Mouse (Mus musculus): ENCODE data around the gene Gpc5. TPM values are rescaled to one million over a fixed set of nuclear protein-coding genes. Genes with fewer than 3 reads are reported as not detected.

Gpc5 gene
- polyA plus RNA-seq, 1 experiment from 2014 or later: 0.29 TPM

GRCm38 (mm10) chr14:116494285-116494850 is 1402.4 kb downstream of the Gpc5 start:
- no peak overlapping the region for H3K4me2 ChIP-seq
- H3K4me1 ChIP-seq (ENCODE audit: insufficient read depth): no peaks in the 10 kb centered on the region
- no peaks in the 10 kb centered on the region for H3K9me3 ChIP-seq (ENCODE audit: low read depth, low read length)
- no peak overlapping the region for H3K27ac ChIP-seq (ENCODE audit: low read depth)
- no peaks in the 10 kb centered on the region for H3K27me3 ChIP-seq (ENCODE audit: insufficient read depth, low read length)
- no peaks in the 10 kb centered on the region for H3K36me3 ChIP-seq (ENCODE audit: insufficient read depth)
- ATAC-seq (ENCODE audit: insufficient read depth): no peak
- no peak for TF ChIP-seq CTCF (IDR thresholded peaks at IDR 0.05; ENCODE audit: low read depth)
- 58% methylated on average over 1 of the region's 1 CpGs for WGBS
- DNase-seq: no peak
- H3K9ac ChIP-seq: no peak overlapping the region
- no peak overlapping the region for H3K4me3 ChIP-seq (ENCODE audit: low read depth, low read length)

- WGBS: 49% methylated on average over 3 of the region's 3 CpGs
These were observed 1446.2 kb downstream of the Gpc5 start for GRCm38 (mm10) chr14:116538216-116538615.

GRCm38 (mm10) chr14:116543746-116544145 is 1451.7 kb downstream of the Gpc5 start:
- no peak overlapping the region for H3K27ac ChIP-seq (ENCODE audit: low read depth)
- H3K9me3 ChIP-seq (ENCODE audit: low read depth, low read length): no peaks in the 10 kb centered on the region
- no peak overlapping the region for H3K9ac ChIP-seq
- TF ChIP-seq CTCF (IDR thresholded peaks at IDR 0.05; ENCODE audit: low read depth): no peak
- no peak overlapping the region for H3K4me3 ChIP-seq (ENCODE audit: low read depth, low read length)
- no peaks in the 10 kb centered on the region for H3K36me3 ChIP-seq (ENCODE audit: insufficient read depth)
- no peaks in the 10 kb centered on the region for H3K27me3 ChIP-seq (ENCODE audit: insufficient read depth, low read length)
- ATAC-seq (ENCODE audit: insufficient read depth): no peak
- no peaks in the 10 kb centered on the region for H3K4me1 ChIP-seq (ENCODE audit: insufficient read depth)
- H3K4me2 ChIP-seq: no peak overlapping the region
- DNase-seq: no peak

More at GRCm38 (mm10) chr14:116538216-116538615, 1446.2 kb downstream of the Gpc5 start:
- ATAC-seq (ENCODE audit: insufficient read depth) (no peak), DNase-seq (peak; percentile 10)
- TF ChIP-seq CTCF (IDR thresholded peaks at IDR 0.05; ENCODE audit: low read depth): no peak
- Histone ChIP-seq H3K4me3 (ENCODE audit: low read depth, low read length) (no peak overlapping the region), H3K9ac (no peak overlapping the region), H3K9me3 (ENCODE audit: low read depth, low read length) (no peaks in the 10 kb centered on the region), H3K4me2 (no peak overlapping the region), H3K4me1 (ENCODE audit: insufficient read depth) (no peaks in the 10 kb centered on the region), H3K27me3 (ENCODE audit: insufficient read depth, low read length) (no peaks in the 10 kb centered on the region), H3K27ac (ENCODE audit: low read depth) (no peak overlapping the region), H3K36me3 (ENCODE audit: insufficient read depth) (no peaks in the 10 kb centered on the region)

- no peaks in the 10 kb centered on the region for H3K9me3 ChIP-seq (ENCODE audit: low read depth, low read length)
- no peak for TF ChIP-seq CTCF (IDR thresholded peaks at IDR 0.05; ENCODE audit: low read depth)
- H3K4me1 ChIP-seq (ENCODE audit: insufficient read depth): no peaks in the 10 kb centered on the region
- no peak overlapping the region for H3K9ac ChIP-seq
- H3K4me3 ChIP-seq (ENCODE audit: low read depth, low read length): no peak overlapping the region
- H3K36me3 ChIP-seq (ENCODE audit: insufficient read depth): no peaks in the 10 kb centered on the region
- no peak overlapping the region for H3K4me2 ChIP-seq
- H3K27me3 ChIP-seq (ENCODE audit: insufficient read depth, low read length): no peaks in the 10 kb centered on the region
- ATAC-seq (ENCODE audit: insufficient read depth): no peak
- H3K27ac ChIP-seq (ENCODE audit: low read depth): no peak overlapping the region
- 33% methylated on average over 5 of the region's 5 CpGs for WGBS
- no peak for DNase-seq
These were observed 1459.4 kb downstream of the Gpc5 start for GRCm38 (mm10) chr14:116551401-116551800.

GRCm38 (mm10) chr14:116553316-116553715 is 1461.3 kb downstream of the Gpc5 start:
- no peaks in the 10 kb centered on the region for H3K9me3 ChIP-seq (ENCODE audit: low read depth, low read length)
- H3K4me1 ChIP-seq (ENCODE audit: insufficient read depth): no peaks in the 10 kb centered on the region
- no peak for TF ChIP-seq CTCF (IDR thresholded peaks at IDR 0.05; ENCODE audit: low read depth)
- 47% methylated on average over 7 of the region's 7 CpGs for WGBS
- no peak overlapping the region for H3K4me3 ChIP-seq (ENCODE audit: low read depth, low read length)
- no peak overlapping the region for H3K9ac ChIP-seq
- no peaks in the 10 kb centered on the region for H3K36me3 ChIP-seq (ENCODE audit: insufficient read depth)
- H3K4me2 ChIP-seq: no peak overlapping the region
- H3K27ac ChIP-seq (ENCODE audit: low read depth): no peak overlapping the region
- no peaks in the 10 kb centered on the region for H3K27me3 ChIP-seq (ENCODE audit: insufficient read depth, low read length)
- ATAC-seq (ENCODE audit: insufficient read depth): no peak
- DNase-seq: peak; percentile 24

- no peaks in the 10 kb centered on the region for H3K4me1 ChIP-seq (ENCODE audit: insufficient read depth)
- no peak for TF ChIP-seq CTCF (IDR thresholded peaks at IDR 0.05; ENCODE audit: low read depth)
- ATAC-seq (ENCODE audit: insufficient read depth): peak; percentile 92
- H3K27me3 ChIP-seq (ENCODE audit: insufficient read depth, low read length): no peaks in the 10 kb centered on the region
- H3K9me3 ChIP-seq (ENCODE audit: low read depth, low read length): no peaks in the 10 kb centered on the region
- peak overlapping the region; percentile 20; the same call in 1 of the 2 replicates for H3K27ac ChIP-seq (ENCODE audit: low read depth)
- H3K4me2 ChIP-seq: no peak overlapping the region
- WGBS: 42% methylated on average over 9 of the region's 9 CpGs
- no peak overlapping the region for H3K4me3 ChIP-seq (ENCODE audit: low read depth, low read length)
- no peak overlapping the region for H3K9ac ChIP-seq
- H3K36me3 ChIP-seq (ENCODE audit: insufficient read depth): no peaks in the 10 kb centered on the region
- DNase-seq: peak; percentile 89
These were observed 1466.3 kb downstream of the Gpc5 start for GRCm38 (mm10) chr14:116558141-116558800.

- H3K36me3 ChIP-seq (ENCODE audit: insufficient read depth): no peaks in the 10 kb centered on the region
- peak; percentile 67 for DNase-seq
- H3K27ac ChIP-seq (ENCODE audit: low read depth): no peak overlapping the region
- TF ChIP-seq CTCF (IDR thresholded peaks at IDR 0.05; ENCODE audit: low read depth): peak; percentile 66
- ATAC-seq (ENCODE audit: insufficient read depth): no peak
- H3K4me3 ChIP-seq (ENCODE audit: low read depth, low read length): no peak overlapping the region
- no peaks in the 10 kb centered on the region for H3K9me3 ChIP-seq (ENCODE audit: low read depth, low read length)
- no peaks in the 10 kb centered on the region for H3K27me3 ChIP-seq (ENCODE audit: insufficient read depth, low read length)
- no peak overlapping the region for H3K9ac ChIP-seq
- 41% methylated on average over 1 of the region's 1 CpGs for WGBS
- H3K4me1 ChIP-seq (ENCODE audit: insufficient read depth): no peaks in the 10 kb centered on the region
- H3K4me2 ChIP-seq: no peak overlapping the region
These were observed 1468.0 kb downstream of the Gpc5 start for GRCm38 (mm10) chr14:116559990-116560389.

MicroRNA genes within 50 kb of the gene (microRNA counts, 519-probe panel; counts per million panel counts)
- microRNA mmu-miR-18a (3,077 counts per million, percentile 58 among the panel's probes with 10 or more counts), microRNA mmu-miR-19a (5,362 counts per million, percentile 98 among the panel's probes with 10 or more counts), microRNA mmu-miR-19b (4,501 counts per million, percentile 92 among the panel's probes with 10 or more counts), microRNA mmu-miR-20a+mmu-miR-20b (5,613 counts per million, percentile 100 among the panel's probes with 10 or more counts), microRNA mmu-miR-92a (30.5 counts per million)

Small RNA genes within 50 kb of the gene (microRNA-seq; reads per million reads assigned to microRNA genes)
- 35,760 reads per million, percentile 98 among the genes with 10 or more reads in this experiment for gene Mir17 (ENCODE audit: borderline number of aligned reads)
- 6,931 reads per million, percentile 92 among the genes with 10 or more reads in this experiment for gene Mir18 (ENCODE audit: borderline number of aligned reads)
- 79.9 reads per million, percentile 46 among the genes with 10 or more reads in this experiment for gene Mir19a (ENCODE audit: borderline number of aligned reads)
- 38.5 reads per million, percentile 39 among the genes with 10 or more reads in this experiment for gene Mir19b-1 (ENCODE audit: borderline number of aligned reads)
- gene Mir20a (ENCODE audit: borderline number of aligned reads): 15,128 reads per million, percentile 96 among the genes with 10 or more reads in this experiment
- 4,833 reads per million, percentile 88 among the genes with 10 or more reads in this experiment for gene Mir92-1 (ENCODE audit: borderline number of aligned reads)

Data from lung, embryonic 14.5 days (tissue).